Mouse (Mus musculus) forebrain, embryonic 11.5 days (tissue): ENCODE results near the gene Wasf3. TPM values are rescaled to one million over a fixed set of nuclear protein-coding genes. Genes with fewer than 3 reads are reported as not detected.

ENCODE experiments used
- ATAC-seq: fragments of 200-750 bp; cut with Nextera tagmentation; replicated peaks from 2 replicates; pipeline ENCODE4 v1.8.0; 2017; ENCODE audit warnings: moderate TSS enrichment; ENCODE audit not compliant: low FRiP score
- DNase-seq: peaks from one replicate; pipeline ENCODE4 v3.0.0-alpha.2; 2017; ENCODE audit warnings: low spot score
- H3K27ac ChIP-seq: fragments of 300-500 bp; sonication (generic); 2 replicates; pipeline ENCODE4 v1.5.1; 2014; ENCODE audit warnings: low read depth, low read length
- H3K27me3 ChIP-seq: fragments of 300-500 bp; sonication (generic); 2 replicates; pipeline ENCODE4 v1.6.1; 2014; ENCODE audit warnings: mild to moderate bottlenecking, low read length, mixed read lengths; ENCODE audit not compliant: control insufficient read depth, insufficient read depth
- H3K36me3 ChIP-seq: fragments of 300-500 bp; sonication (generic); 2 replicates; pipeline ENCODE4 v1.6.1; 2014; ENCODE audit warnings: mild to moderate bottlenecking, low read length, moderate library complexity, mixed read lengths; ENCODE audit not compliant: control insufficient read depth, insufficient read depth
- H3K4me1 ChIP-seq: fragments of 300-500 bp; sonication (generic); replicated peaks from 2 replicates; pipeline ENCODE4 v1.6.1; 2014; ENCODE audit warnings: low read length, mixed read lengths; ENCODE audit not compliant: control insufficient read depth, insufficient read depth
- H3K4me2 ChIP-seq: fragments of 300-500 bp; sonication (generic); 2 replicates; pipeline ENCODE4 v1.6.1; 2014; ENCODE audit warnings: low read depth, mild to moderate bottlenecking, low read length, moderate library complexity, mixed read lengths; ENCODE audit not compliant: severe bottlenecking
- H3K4me3 ChIP-seq: fragments of 300-500 bp; sonication (generic); 2 replicates; pipeline ENCODE4 v1.5.1; 2014; ENCODE audit warnings: low read depth, low read length
- H3K9ac ChIP-seq: fragments of 300-500 bp; sonication (generic); 2 replicates; pipeline ENCODE4 v1.6.1; 2014; ENCODE audit warnings: low read length
- H3K9me3 ChIP-seq: fragments of 300-500 bp; sonication (generic); 2 replicates; pipeline ENCODE4 v1.6.1; 2016; ENCODE audit warnings: low read length, mixed read lengths; ENCODE audit not compliant: control insufficient read depth
- WGBS: fragments of 180-500 bp; shearing (Covaris S2); extraction: QIAGEN DNeasy Blood & Tissue Kit; methylation state at CpG from one replicate; pipeline ENCODE4 v1.1.7; 2014; 5-methylcytosine and 5-hydroxymethylcytosine counted together
- polyA plus RNA-seq: library from polyadenylated mRNA; unstranded; fragments of >200 nt; fragmentation: Nextera tagmentation; extraction: Ambion mirVana; gene quantifications from 2 replicates; pipeline ENCODE4 v1.2.1, GENCODE M21; 2014

The Wasf3 gene
- polyA plus RNA-seq, 1 experiment from 2014 or later: 5.1 TPM

GRCm38 (mm10) chr5:146406133-146406532 is 21.3 kb downstream of the Wasf3 start:
- Histone ChIP-seq H3K27me3 (no peaks in the 10 kb centered on the region), H3K27ac (no peak overlapping the region), H3K4me3 (no peak overlapping the region), H3K9me3 (no peaks in the 10 kb centered on the region), H3K9ac (no peak overlapping the region), H3K4me2 (no peak overlapping the region), H3K36me3 (no peaks in the 10 kb centered on the region), H3K4me1 (peaks cover 6% of the 10 kb centered on the region; the same call in 1 of the 2 replicates)
- DNase-seq: no peak
- WGBS: 91% methylated on average over 1 of the region's 1 CpGs
- no peak for ATAC-seq

- DNase-seq (no peak), ATAC-seq (no peak)
- WGBS: 58% methylated on average over 3 of the region's 3 CpGs
- no peak overlapping the region for H3K9ac ChIP-seq
- peaks cover 8% of the 10 kb centered on the region; the same call in 1 of the 2 replicates for H3K4me1 ChIP-seq
- no peak overlapping the region for H3K4me2 ChIP-seq
- H3K27me3 ChIP-seq: no peaks in the 10 kb centered on the region
- no peak overlapping the region for H3K27ac ChIP-seq
- H3K36me3 ChIP-seq: no peaks in the 10 kb centered on the region
- no peaks in the 10 kb centered on the region for H3K9me3 ChIP-seq
- no peak overlapping the region for H3K4me3 ChIP-seq
These were observed 23.0 kb downstream of the Wasf3 start for GRCm38 (mm10) chr5:146407791-146408190.

- 87% methylated on average over 8 of the region's 8 CpGs for WGBS
- no peak overlapping the region for H3K9ac ChIP-seq
- H3K4me3 ChIP-seq: no peak overlapping the region
- no peaks in the 10 kb centered on the region for H3K36me3 ChIP-seq
- H3K27ac ChIP-seq: no peak overlapping the region
- peaks cover 9% of the 10 kb centered on the region; the same call in 1 of the 2 replicates for H3K4me1 ChIP-seq
- H3K4me2 ChIP-seq: no peak overlapping the region
- ATAC-seq (no peak), DNase-seq (no peak)
- H3K9me3 ChIP-seq: no peaks in the 10 kb centered on the region
- H3K27me3 ChIP-seq: no peaks in the 10 kb centered on the region
These were observed 23.8 kb downstream of the Wasf3 start for GRCm38 (mm10) chr5:146408604-146409003.

GRCm38 (mm10) chr5:146410821-146411220 is 26.0 kb downstream of the Wasf3 start:
- ATAC-seq (no peak), DNase-seq (no peak)
- H3K27me3 ChIP-seq: no peaks in the 10 kb centered on the region
- 76% methylated on average over 4 of the region's 4 CpGs for WGBS
- no peaks in the 10 kb centered on the region for H3K9me3 ChIP-seq
- H3K4me2 ChIP-seq: no peak overlapping the region
- H3K9ac ChIP-seq: no peak overlapping the region
- H3K36me3 ChIP-seq: no peaks in the 10 kb centered on the region
- H3K4me3 ChIP-seq: no peak overlapping the region
- H3K4me1 ChIP-seq: peaks cover 9% of the 10 kb centered on the region; the same call in 1 of the 2 replicates
- no peak overlapping the region for H3K27ac ChIP-seq

- H3K36me3 ChIP-seq: no peaks in the 10 kb centered on the region
- peaks cover 9% of the 10 kb centered on the region; the same call in 1 of the 2 replicates for H3K4me1 ChIP-seq
These were observed 28.1 kb downstream of the Wasf3 start for GRCm38 (mm10) chr5:146412743-146413430.

GRCm38 (mm10) chr5:146414611-146415010 is 29.8 kb downstream of the Wasf3 start:
- Histone ChIP-seq H3K27ac (no peak overlapping the region), H3K4me1 (peaks cover 9% of the 10 kb centered on the region; the same call in 1 of the 2 replicates), H3K4me3 (no peak overlapping the region), H3K9me3 (no peaks in the 10 kb centered on the region), H3K4me2 (no peak overlapping the region), H3K36me3 (no peaks in the 10 kb centered on the region), H3K27me3 (no peaks in the 10 kb centered on the region), H3K9ac (no peak overlapping the region)
- ATAC-seq (no peak), DNase-seq (no peak)
- 84% methylated on average over 4 of the region's 4 CpGs for WGBS

More at GRCm38 (mm10) chr5:146412743-146413430, 28.1 kb downstream of the Wasf3 start:
- Histone ChIP-seq H3K9ac (no peak overlapping the region; the same call in 1 of the 2 replicates), H3K27me3 (no peaks in the 10 kb centered on the region), H3K4me2 (no peak overlapping the region), H3K9me3 (no peaks in the 10 kb centered on the region), H3K27ac (no peak overlapping the region), H3K4me3 (no peak overlapping the region)
- ATAC-seq (peak; percentile 28; the same call in 1 of the 2 replicates), DNase-seq (peak; percentile 50)
- 67% methylated on average over 15 of the region's 15 CpGs for WGBS

GRCm38 (mm10) chr5:146415218-146415617 is 30.4 kb downstream of the Wasf3 start:
- 89% methylated on average over 12 of the region's 12 CpGs for WGBS
- ATAC-seq (no peak), DNase-seq (no peak)
- H3K27me3 ChIP-seq: no peaks in the 10 kb centered on the region
- H3K36me3 ChIP-seq: no peaks in the 10 kb centered on the region
- no peak overlapping the region for H3K4me2 ChIP-seq
- no peaks in the 10 kb centered on the region for H3K9me3 ChIP-seq
- H3K27ac ChIP-seq: no peak overlapping the region
- no peak overlapping the region for H3K9ac ChIP-seq
- no peak overlapping the region for H3K4me3 ChIP-seq
- peaks cover 9% of the 10 kb centered on the region; the same call in 1 of the 2 replicates for H3K4me1 ChIP-seq

- Histone ChIP-seq H3K4me1 (peaks cover 2% of the 10 kb centered on the region; the same call in 1 of the 2 replicates), H3K9ac (no peak overlapping the region), H3K36me3 (no peaks in the 10 kb centered on the region), H3K4me3 (no peak overlapping the region), H3K27me3 (no peaks in the 10 kb centered on the region), H3K4me2 (no peak overlapping the region), H3K27ac (no peak overlapping the region), H3K9me3 (no peaks in the 10 kb centered on the region)
- DNase-seq (no peak), ATAC-seq (no peak)
- WGBS: 82% methylated on average over 20 of the region's 20 CpGs
These were observed 31.7 kb downstream of the Wasf3 start for GRCm38 (mm10) chr5:146416331-146417110.
